Mouse (Mus musculus) lung, postnatal 36 days (tissue): ENCODE measurements around the gene Mars2.

ENCODE experiments used
- DNase-seq: peaks from one replicate; pipeline ENCODE4 v3.0.0; 2022; ENCODE audit warnings: mixed read lengths

The Mars2 gene

GRCm38 (mm10) chr1:55223026-55223425 lies 14.0 kb upstream of the Mars2 start:
- no peak for DNase-seq

GRCm38 (mm10) chr1:55224111-55224510 lies 12.9 kb upstream of the Mars2 start:
- no peak for DNase-seq

- no peak for DNase-seq
These were observed 11.6 kb upstream of the Mars2 start for GRCm38 (mm10) chr1:55225398-55225797.

- DNase-seq = peak; percentile 38
These were observed 10.7 kb upstream of the Mars2 start, which contains the start of gene Rftn2 for GRCm38 (mm10) chr1:55226011-55226857. Gene Rftn2 (minus strand): TSS chr1:55226782.

GRCm38 (mm10) chr1:55227376-55227775 lies 9.6 kb upstream of the Mars2 start:
- DNase-seq = no peak

- no peak for DNase-seq
These were observed 8.6 kb upstream of the Mars2 start for GRCm38 (mm10) chr1:55228256-55228884.

GRCm38 (mm10) chr1:55234910-55235520 lies 2.0 kb upstream of the Mars2 start:
- no peak for DNase-seq

- DNase-seq = no peak
These were observed 490 bp upstream of the Mars2 start for GRCm38 (mm10) chr1:55236487-55236886.

GRCm38 (mm10) chr1:55237643-55238161 lies 725 bp downstream of the Mars2 start:
- no peak for DNase-seq

- no peak for DNase-seq
These were observed 1.5 kb downstream of the Mars2 start for GRCm38 (mm10) chr1:55238496-55238895.

GRCm38 (mm10) chr1:55239237-55239636 lies 2.3 kb downstream of the Mars2 start:
- peak; percentile 66 for DNase-seq

GRCm38 (mm10) chr1:55246374-55246773 lies 9.4 kb downstream of the Mars2 start:
- DNase-seq = no peak

- DNase-seq = no peak
These were observed 27.4 kb downstream of the Mars2 start for GRCm38 (mm10) chr1:55264385-55264784.

- DNase-seq = no peak
These were observed 28.5 kb downstream of the Mars2 start for GRCm38 (mm10) chr1:55265447-55265846.

GRCm38 (mm10) chr1:55279081-55279480 lies 42.1 kb downstream of the Mars2 start:
- no peak for DNase-seq
